Mouse (Mus musculus) kidney, embryonic 16.5 days (tissue): Measurements from ENCODE around the gene Slco3a1. TPM values are rescaled to one million over a fixed set of nuclear protein-coding genes. Genes with fewer than 3 reads are reported as not detected.

Experiments
- ATAC-seq: fragments of 200-750 bp; cut with Nextera tagmentation; 2 replicates; pipeline ENCODE4 v1.8.0; 2017; ENCODE audit warnings: moderate TSS enrichment; ENCODE audit not compliant: low FRiP score, low TSS enrichment
- H3K27ac ChIP-seq: fragments of 300-500 bp; sonication (generic); 2 replicates; pipeline ENCODE4 v1.5.1; 2014; ENCODE audit warnings: low read length
- H3K27me3 ChIP-seq: fragments of 300-500 bp; sonication (generic); 2 replicates; pipeline ENCODE4 v1.6.1; 2014; ENCODE audit warnings: low read length, control low read depth, mixed read lengths; ENCODE audit not compliant: insufficient read depth
- H3K36me3 ChIP-seq: fragments of 300-500 bp; sonication (generic); 2 replicates; pipeline ENCODE4 v1.6.1; 2014; ENCODE audit warnings: low read length, control low read depth, mixed read lengths; ENCODE audit not compliant: insufficient read depth
- H3K4me1 ChIP-seq: fragments of 300-500 bp; sonication (generic); 2 replicates; pipeline ENCODE4 v1.6.1; 2014; ENCODE audit warnings: low read length, control low read depth, mixed read lengths; ENCODE audit not compliant: insufficient read depth
- H3K4me2 ChIP-seq: fragments of 300-500 bp; sonication (generic); replicated peaks from 2 replicates; pipeline ENCODE4 v1.6.1; 2014; ENCODE audit warnings: low read depth, low read length
- H3K4me3 ChIP-seq: fragments of 300-500 bp; sonication (generic); 2 replicates; pipeline ENCODE4 v1.5.1; 2014; ENCODE audit warnings: mild to moderate bottlenecking, low read length
- H3K9ac ChIP-seq: fragments of 300-500 bp; sonication (generic); replicated peaks from 2 replicates; pipeline ENCODE4 v1.6.1; 2014; ENCODE audit warnings: low read length
- H3K9me3 ChIP-seq: fragments of 300-500 bp; sonication (generic); 2 replicates; pipeline ENCODE4 v1.6.1; 2016; ENCODE audit warnings: low read length, control low read depth
- WGBS: fragments of 180-500 bp; shearing (Covaris S2); extraction: QIAGEN DNeasy Blood & Tissue Kit; methylation state at CpG from one replicate; pipeline ENCODE4 v1.1.7; 2014; 5-methylcytosine and 5-hydroxymethylcytosine counted together
- polyA plus RNA-seq: library from polyadenylated mRNA; unstranded; fragments of >200 nt; fragmentation: Nextera tagmentation; extraction: Ambion mirVana; gene quantifications from 2 replicates; pipeline ENCODE4 v1.2.1, GENCODE M21; 2015

Gene Slco3a1
- polyA plus RNA-seq, 1 experiment from 2014 or later = 20.8 TPM

GRCm38 (mm10) chr7:74471740-74472139 is 82.8 kb downstream of the Slco3a1 start:
- no peak overlapping the region for H3K9ac ChIP-seq
- no peaks in the 10 kb centered on the region for H3K36me3 ChIP-seq
- H3K9me3 ChIP-seq = no peaks in the 10 kb centered on the region
- 75% methylated on average over 7 of the region's 7 CpGs for WGBS
- no peak overlapping the region for H3K27ac ChIP-seq
- H3K4me2 ChIP-seq = no peak overlapping the region
- no peak overlapping the region for H3K4me3 ChIP-seq
- peaks cover 17% of the 10 kb centered on the region for H3K4me1 ChIP-seq
- ATAC-seq = no peak
- no peaks in the 10 kb centered on the region for H3K27me3 ChIP-seq

GRCm38 (mm10) chr7:74466886-74467285 is 87.7 kb downstream of the Slco3a1 start:
- Histone ChIP-seq H3K4me2 (no peak overlapping the region), H3K4me1 (peaks cover 21% of the 10 kb centered on the region), H3K27me3 (no peaks in the 10 kb centered on the region), H3K9me3 (no peaks in the 10 kb centered on the region), H3K36me3 (no peaks in the 10 kb centered on the region), H3K27ac (peak overlapping the region; percentile 26; the same call in 1 of the 2 replicates), H3K4me3 (no peak overlapping the region), H3K9ac (no peak overlapping the region)
- ATAC-seq = no peak; the same call in 1 of the 2 replicates
- 22% methylated on average over 4 of the region's 4 CpGs for WGBS

DNA sequence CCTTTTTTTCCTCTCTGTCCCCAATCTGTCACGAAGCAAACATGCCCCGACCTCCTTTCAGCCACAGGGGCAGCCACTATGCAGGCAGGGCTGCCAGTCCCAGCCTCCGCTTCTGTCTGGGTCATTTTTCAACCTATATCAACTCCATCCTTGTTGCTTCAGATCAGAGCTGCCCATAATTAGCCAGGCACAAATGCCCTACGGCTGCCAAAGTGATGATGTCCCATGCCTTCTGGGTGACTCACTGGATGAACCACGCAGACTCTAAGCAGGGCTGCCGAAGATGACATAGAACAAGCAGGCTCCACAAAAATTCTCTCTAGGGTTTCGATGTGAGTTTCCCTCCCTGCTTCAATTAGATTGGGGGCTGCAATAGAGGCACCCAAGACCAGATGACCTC is 89.9 kb downstream of the Slco3a1 start:
- no peak overlapping the region for H3K4me2 ChIP-seq
- H3K27ac ChIP-seq = no peak overlapping the region
- no peaks in the 10 kb centered on the region for H3K36me3 ChIP-seq
- no peak overlapping the region for H3K4me3 ChIP-seq
- H3K9me3 ChIP-seq = no peaks in the 10 kb centered on the region
- WGBS = 77% methylated on average over 7 of the region's 7 CpGs
- ATAC-seq = no peak
- H3K9ac ChIP-seq = no peak overlapping the region
- H3K27me3 ChIP-seq = no peaks in the 10 kb centered on the region
- peaks cover 21% of the 10 kb centered on the region for H3K4me1 ChIP-seq

- Histone ChIP-seq H3K9ac (no peak overlapping the region), H3K9me3 (no peaks in the 10 kb centered on the region), H3K27me3 (no peaks in the 10 kb centered on the region), H3K4me2 (no peak overlapping the region), H3K4me1 (peaks cover 24% of the 10 kb centered on the region), H3K27ac (no peak overlapping the region), H3K36me3 (no peaks in the 10 kb centered on the region), H3K4me3 (no peak overlapping the region)
- no peak for ATAC-seq
- 77% methylated on average over 4 of the region's 4 CpGs for WGBS
Observed at GRCm38 (mm10) chr7:74462451-74462850, 92.1 kb downstream of the Slco3a1 start.

GRCm38 (mm10) chr7:74461736-74462135 is 92.8 kb downstream of the Slco3a1 start:
- no peak overlapping the region for H3K4me3 ChIP-seq
- ATAC-seq = no peak
- H3K9ac ChIP-seq = no peak overlapping the region
- H3K27ac ChIP-seq = no peak overlapping the region
- H3K9me3 ChIP-seq = no peaks in the 10 kb centered on the region
- 75% methylated on average over 5 of the region's 5 CpGs for WGBS
- H3K4me1 ChIP-seq = peaks cover 17% of the 10 kb centered on the region
- H3K27me3 ChIP-seq = no peaks in the 10 kb centered on the region
- no peaks in the 10 kb centered on the region for H3K36me3 ChIP-seq
- no peak overlapping the region for H3K4me2 ChIP-seq

- no peak overlapping the region for H3K9ac ChIP-seq
- 95% methylated on average over 1 of the region's 1 CpGs for WGBS
- ATAC-seq = no peak
- no peak overlapping the region for H3K4me3 ChIP-seq
- H3K27me3 ChIP-seq = no peaks in the 10 kb centered on the region
- H3K4me2 ChIP-seq = no peak overlapping the region
- H3K27ac ChIP-seq = no peak overlapping the region
- peaks cover 13% of the 10 kb centered on the region for H3K4me1 ChIP-seq
- H3K36me3 ChIP-seq = no peaks in the 10 kb centered on the region
- H3K9me3 ChIP-seq = no peaks in the 10 kb centered on the region
Observed at GRCm38 (mm10) chr7:74461146-74461545, 93.4 kb downstream of the Slco3a1 start.

DNA sequence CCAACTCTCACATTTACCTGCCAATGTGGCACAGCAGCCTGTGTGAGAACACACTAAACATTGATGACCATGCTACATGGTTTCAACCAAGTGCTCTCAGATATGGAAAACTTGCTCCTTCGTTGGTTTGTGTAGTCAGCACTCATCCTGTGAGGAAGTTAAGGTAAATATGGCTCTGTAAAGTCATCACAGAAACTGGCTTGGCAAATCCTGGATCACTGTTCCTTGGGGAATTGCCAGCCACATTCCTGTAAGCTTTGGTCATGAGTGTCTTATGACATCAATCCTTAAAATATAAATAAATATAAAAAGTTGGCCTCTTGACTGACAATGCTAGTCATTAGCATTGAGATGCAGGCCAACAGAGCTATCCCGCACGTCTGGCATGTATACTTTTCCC is 94.8 kb downstream of the Slco3a1 start:
- Histone ChIP-seq H3K4me3 (no peak overlapping the region), H3K9me3 (no peaks in the 10 kb centered on the region), H3K27ac (no peak overlapping the region), H3K27me3 (no peaks in the 10 kb centered on the region), H3K4me1 (peaks cover 13% of the 10 kb centered on the region), H3K36me3 (no peaks in the 10 kb centered on the region), H3K9ac (no peak overlapping the region), H3K4me2 (no peak overlapping the region)
- WGBS = 84% methylated on average over 3 of the region's 3 CpGs
- no peak for ATAC-seq

- Histone ChIP-seq H3K9me3 (no peaks in the 10 kb centered on the region), H3K9ac (no peak overlapping the region), H3K36me3 (no peaks in the 10 kb centered on the region), H3K4me3 (no peak overlapping the region), H3K4me2 (no peak overlapping the region), H3K4me1 (peaks cover 13% of the 10 kb centered on the region), H3K27ac (peak overlapping the region; percentile 2; the same call in 1 of the 2 replicates), H3K27me3 (no peaks in the 10 kb centered on the region)
- 49% methylated on average over 5 of the region's 5 CpGs for WGBS
- ATAC-seq = no peak
Observed at GRCm38 (mm10) chr7:74459277-74459676, 95.3 kb downstream of the Slco3a1 start.

- 38% methylated on average over 8 of the region's 8 CpGs for WGBS
- H3K27ac ChIP-seq = peak overlapping the region; percentile 2
- ATAC-seq = 0 out of 2 replicates have a peak, but pooled peaks have one; percentile 40
- no peak overlapping the region for H3K9ac ChIP-seq
- H3K27me3 ChIP-seq = no peaks in the 10 kb centered on the region
- H3K36me3 ChIP-seq = no peaks in the 10 kb centered on the region
- H3K4me3 ChIP-seq = no peak overlapping the region
- H3K9me3 ChIP-seq = no peaks in the 10 kb centered on the region
- peaks cover 13% of the 10 kb centered on the region for H3K4me1 ChIP-seq
- H3K4me2 ChIP-seq = no peak overlapping the region
Observed at GRCm38 (mm10) chr7:74458475-74459221, 95.9 kb downstream of the Slco3a1 start.

DNA sequence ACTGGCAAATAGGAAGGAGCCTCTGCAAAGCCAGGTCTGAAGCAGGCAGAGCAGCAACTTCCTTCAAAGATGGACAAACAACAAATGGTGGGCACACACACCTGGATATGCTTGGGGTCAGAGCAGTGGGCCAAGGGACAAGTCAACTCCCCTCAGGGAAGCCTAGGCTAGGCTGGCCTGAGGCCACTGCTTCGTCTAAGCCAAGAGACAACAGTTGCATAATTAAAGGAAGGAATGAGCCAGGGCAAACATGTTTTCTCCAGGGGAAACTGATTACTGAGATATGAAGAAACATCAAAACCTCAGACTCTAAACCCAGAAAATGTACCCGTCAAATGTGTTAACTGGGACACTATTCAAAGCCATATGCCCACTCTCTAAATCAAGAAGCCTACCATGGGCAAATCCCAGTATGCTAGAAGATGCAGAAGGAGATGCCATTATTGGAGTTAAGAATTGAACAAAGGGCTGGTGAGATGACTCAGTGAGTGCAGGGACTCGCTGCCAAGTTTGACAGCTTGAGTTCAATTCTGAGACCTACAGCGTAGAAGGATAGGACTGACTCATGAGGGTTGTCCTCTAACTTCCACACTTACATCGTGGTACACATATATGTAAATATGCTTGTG is 97.1 kb downstream of the Slco3a1 start:
- Histone ChIP-seq H3K27me3 (no peaks in the 10 kb centered on the region), H3K9me3 (no peaks in the 10 kb centered on the region), H3K4me3 (no peak overlapping the region), H3K9ac (no peak overlapping the region), H3K36me3 (no peaks in the 10 kb centered on the region), H3K4me2 (no peak overlapping the region), H3K27ac (no peak overlapping the region), H3K4me1 (peaks cover 13% of the 10 kb centered on the region)
- ATAC-seq = no peak
- WGBS = 85% methylated on average over 5 of the region's 5 CpGs
